Mouse (Mus musculus) embryo, embryonic 11 days (tissue): Measurements from ENCODE around the gene Pabpn1.

ENCODE experiments used
- DNase-seq: peaks from one replicate; pipeline ENCODE4 v3.0.0-alpha.2; 2015

The Pabpn1 gene

GRCm38 (mm10) chr14:54892200-54892599, at the start of gene Pabpn1:
Pabpn1 (plus strand) TSS chr14:54892500.
- no peak for DNase-seq

- peak; percentile 78 for DNase-seq
Observed at GRCm38 (mm10) chr14:54843461-54843860, 48.8 kb upstream of the Pabpn1 start.

DNA sequence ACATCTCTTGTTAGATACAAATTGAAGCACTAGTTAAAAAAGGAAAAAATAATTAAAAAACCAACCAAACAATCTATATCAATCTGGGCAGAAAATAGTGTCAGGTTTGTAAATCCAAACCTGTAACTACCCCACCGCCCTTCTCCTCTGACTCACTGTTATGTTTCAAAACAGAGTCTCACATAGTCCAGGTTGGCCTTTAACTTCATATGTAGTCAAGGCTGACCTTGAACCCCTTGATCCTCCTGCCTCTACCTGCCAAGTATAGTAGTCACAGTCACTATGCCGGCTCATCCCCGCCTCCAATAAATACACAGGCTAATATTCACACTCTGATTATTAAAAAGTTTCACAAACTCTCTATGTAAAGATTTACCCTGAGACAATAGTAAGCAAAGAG, 36.6 kb upstream of the Pabpn1 start:
- DNase-seq, result no peak

DNA sequence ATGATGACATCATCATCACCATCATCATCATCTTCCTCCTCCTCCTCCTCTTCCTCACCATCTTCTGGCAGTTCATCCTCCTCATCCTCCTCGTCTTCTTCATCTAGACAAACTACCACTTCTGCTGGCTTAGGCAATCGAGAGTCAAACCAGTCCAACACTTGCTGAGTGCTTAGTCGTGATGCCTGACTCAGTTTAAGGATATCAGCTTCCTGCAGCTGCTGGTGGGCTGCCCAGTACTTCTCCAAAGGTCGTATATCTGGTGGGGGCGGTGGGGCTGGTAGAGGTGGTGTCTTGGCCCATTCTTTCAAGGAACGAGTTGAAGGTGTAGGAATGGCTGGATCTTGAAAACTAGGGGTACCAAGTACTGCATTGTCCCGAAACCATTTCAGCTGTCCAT, 35.6 kb upstream of the Pabpn1 start:
- no peak for DNase-seq

DNA sequence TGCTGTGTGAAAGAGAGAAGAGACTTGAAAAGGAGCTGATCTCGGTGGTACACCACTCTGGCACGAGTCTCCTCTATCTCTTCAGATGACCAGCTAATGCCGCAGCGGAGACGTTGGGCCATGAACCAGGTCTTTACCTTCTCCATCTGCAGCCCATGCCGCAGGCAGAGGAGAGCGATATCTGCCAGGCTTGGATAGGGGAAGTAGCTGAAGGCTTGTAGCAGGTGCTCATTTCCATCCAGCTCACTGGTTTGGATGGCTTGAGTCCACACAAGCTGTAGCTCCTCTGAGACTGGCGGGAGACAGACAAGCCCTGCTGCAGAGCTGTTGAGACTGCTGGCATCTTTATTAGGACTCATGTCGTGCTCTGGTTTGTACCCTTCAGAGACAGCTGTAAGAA, 34.4 kb upstream of the Pabpn1 start:
- DNase-seq, result no peak

- DNase-seq, result peak; percentile 51
Observed at GRCm38 (mm10) chr14:54860511-54860910, 31.8 kb upstream of the Pabpn1 start.

- peak; percentile 98 for DNase-seq
Observed at GRCm38 (mm10) chr14:54863501-54864312, 28.6 kb upstream of the Pabpn1 start.

DNA sequence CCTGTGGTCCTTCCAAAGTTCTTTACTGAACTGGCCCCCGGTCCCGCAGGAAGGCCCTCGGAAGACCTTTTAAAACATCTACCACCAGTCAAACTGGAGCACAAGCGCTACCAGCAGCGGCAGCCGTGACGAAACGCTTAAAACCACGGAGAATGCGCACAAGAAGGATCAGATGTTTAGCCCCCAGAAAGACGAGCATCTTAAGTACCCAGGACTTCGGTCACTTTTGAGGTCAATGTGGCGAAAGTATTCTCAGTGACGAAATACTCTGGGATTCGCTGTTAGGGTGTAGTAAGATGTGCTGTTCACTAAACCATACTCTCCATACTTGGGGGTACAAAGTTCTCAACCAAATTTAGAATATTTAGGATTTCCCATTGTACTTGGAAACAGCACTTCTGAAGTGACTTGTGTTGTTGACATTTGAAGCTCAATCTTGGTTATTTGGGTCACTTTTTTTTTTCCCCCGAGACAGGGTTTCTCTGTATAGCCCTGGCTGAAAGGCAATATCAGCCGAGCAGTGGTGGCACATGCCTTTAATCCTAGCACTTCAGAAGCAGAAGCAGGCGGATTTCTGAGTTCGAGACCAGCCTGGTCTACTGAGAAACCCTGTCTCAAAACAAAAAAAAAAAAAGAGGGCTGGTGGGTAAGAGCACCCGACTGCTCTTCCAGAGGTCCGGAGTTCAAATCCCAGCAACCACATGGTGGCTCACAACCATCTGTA, 27.8 kb upstream of the Pabpn1 start:
- DNase-seq, result no peak

- DNase-seq, result no peak
Observed at GRCm38 (mm10) chr14:54865626-54866025, 26.7 kb upstream of the Pabpn1 start.

GRCm38 (mm10) chr14:54866268-54866667, 26.0 kb upstream of the Pabpn1 start:
- no peak for DNase-seq

DNA sequence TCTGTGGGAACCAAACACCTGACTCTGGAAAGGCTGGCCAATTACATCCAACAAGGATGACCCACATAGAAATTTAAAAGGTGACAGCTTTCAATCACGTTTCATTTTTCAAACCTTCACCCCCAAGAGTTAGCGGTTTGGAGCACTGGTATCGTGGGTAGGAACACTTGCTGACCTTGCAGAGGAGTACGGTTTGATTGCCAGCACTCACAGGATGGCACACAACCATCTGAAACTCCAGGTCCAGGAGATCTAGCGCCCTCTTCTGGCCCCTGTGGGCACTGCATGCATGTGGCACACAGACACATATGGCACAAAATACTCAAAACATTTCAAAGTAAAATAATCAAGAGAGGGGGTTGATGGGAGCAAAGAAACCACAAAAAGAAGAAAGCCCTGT, 25.4 kb upstream of the Pabpn1 start:
- DNase-seq, result no peak

DNA sequence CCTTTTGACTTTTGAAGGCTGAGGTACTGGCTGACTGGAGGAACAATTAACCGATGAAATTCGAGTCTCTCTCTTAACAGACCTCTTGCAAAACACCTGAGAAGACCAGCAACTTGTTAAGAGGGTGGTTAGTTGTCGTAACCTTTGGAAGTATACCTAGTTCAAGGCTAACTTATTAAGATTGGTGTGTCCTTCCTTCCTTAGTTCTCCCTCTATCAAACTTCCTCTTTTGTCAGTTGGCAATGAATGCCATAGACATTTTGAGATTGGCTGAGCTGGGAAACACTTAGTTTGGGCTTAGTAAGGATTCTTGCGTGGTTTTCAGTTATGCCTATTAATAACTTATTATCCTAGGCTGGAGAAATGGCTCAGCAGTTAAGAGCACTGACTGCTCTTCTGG, 24.3 kb upstream of the Pabpn1 start:
- no peak for DNase-seq

DNA sequence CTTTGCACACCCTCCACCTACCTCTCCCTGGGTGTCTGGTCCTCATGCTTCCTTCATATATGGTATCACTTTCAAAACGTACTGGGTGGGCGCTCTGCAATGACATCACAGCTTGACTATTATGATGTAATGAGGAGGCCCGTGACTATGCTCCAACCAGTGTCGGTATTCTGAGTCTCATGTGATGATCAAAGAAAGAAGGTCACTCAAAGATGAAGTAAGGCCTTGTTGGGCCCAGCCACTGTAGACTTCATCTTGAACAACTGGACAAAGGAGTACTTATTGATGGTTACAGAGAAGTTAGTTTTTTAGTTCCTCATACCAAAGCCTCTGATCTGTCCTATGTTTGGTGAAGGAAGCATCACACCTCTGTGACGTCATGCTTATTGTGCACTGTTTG, 21.4 kb upstream of the Pabpn1 start, which contains the start of gene Homez:
Homez (minus strand) TSS at position 101 of the 400 bp plus-strand sequence.
- DNase-seq, result no peak

DNA sequence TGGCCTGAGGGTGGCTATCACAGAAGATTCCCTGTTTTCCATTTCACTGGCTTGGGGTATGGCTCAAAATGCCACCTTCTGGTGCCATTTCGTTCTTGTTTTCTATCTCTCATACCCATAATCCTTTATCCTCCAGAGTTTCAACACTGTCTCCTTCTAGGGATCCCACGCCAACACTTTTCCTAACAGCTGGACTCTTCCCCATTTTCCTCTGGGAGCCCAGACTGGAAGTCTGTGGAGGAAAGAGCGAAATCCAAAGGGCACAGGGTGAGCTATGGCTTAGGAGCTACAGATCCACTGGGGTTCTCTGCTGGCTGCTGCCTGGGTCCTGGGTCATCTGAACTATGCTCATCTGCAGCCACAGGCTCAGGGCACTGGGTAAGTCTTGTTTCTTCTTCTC, 18.1 kb upstream of the Pabpn1 start:
- DNase-seq, result no peak

GRCm38 (mm10) chr14:54875844-54876538, 16.3 kb upstream of the Pabpn1 start:
- DNase-seq, result peak; percentile 13

DNA sequence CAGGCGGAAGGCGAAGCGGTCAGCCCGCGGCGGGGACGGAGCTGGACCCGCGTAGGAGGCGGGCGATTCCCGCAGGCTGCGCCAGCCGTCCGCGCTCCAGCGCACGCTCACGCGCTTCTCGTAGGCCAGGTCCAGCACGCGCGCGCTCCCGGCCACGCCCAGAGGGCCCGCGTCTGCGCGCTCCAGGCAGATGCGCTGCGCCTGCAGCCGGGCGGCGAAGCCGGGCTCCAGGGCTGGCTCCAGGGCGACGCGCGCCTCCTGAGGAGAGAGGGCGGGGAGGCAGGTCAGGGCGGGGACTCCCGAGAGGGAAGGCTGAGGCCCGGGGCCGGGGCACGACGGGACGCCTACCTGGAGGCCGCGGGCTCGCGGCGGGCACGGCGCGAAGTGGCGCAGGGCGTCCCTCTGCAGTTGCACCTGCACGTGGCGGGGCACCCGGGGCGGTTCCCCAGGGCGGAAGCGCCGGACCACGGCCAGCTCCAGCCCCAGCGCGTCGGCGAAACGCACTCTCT, 15.7 kb upstream of the Pabpn1 start:
- DNase-seq, result peak; percentile 95

DNA sequence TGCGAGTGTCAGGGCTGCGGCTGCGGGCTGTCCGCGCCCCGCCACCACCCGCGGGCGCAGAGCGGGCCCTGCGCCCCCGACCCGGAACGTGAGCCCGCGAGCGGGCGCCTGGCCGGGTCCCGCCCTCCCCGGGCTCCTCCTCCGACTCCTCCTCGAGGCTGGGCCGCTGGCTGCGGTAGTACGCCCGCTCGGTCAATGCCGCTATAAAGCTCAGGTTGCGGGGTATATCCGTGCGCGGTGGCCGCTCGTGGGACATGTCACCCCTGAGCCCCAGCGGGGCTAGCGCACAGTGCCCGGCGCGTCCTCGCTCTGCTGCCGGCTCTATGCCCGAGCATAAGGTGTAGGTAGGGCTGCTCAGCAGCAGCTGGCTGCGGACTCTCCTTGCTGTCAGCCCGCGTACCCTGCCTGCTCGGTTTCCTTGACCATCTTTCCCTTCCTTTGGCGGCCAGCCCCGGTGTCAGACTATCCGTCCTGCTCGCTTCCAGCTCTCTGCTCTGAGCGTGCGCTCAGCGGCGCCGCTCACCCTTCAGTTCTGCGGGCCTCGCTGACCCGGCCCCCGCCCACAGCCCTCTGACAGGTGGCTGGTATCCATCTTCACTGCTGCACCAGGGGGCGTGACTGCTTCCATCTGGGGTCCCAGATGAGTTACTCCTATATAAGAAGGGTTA, 15.1 kb upstream of the Pabpn1 start, which contains the start of gene Ppp1r3e:
Ppp1r3e (minus strand) TSS at position 503 of the 668 bp plus-strand sequence.
- peak; percentile 76 for DNase-seq

DNA sequence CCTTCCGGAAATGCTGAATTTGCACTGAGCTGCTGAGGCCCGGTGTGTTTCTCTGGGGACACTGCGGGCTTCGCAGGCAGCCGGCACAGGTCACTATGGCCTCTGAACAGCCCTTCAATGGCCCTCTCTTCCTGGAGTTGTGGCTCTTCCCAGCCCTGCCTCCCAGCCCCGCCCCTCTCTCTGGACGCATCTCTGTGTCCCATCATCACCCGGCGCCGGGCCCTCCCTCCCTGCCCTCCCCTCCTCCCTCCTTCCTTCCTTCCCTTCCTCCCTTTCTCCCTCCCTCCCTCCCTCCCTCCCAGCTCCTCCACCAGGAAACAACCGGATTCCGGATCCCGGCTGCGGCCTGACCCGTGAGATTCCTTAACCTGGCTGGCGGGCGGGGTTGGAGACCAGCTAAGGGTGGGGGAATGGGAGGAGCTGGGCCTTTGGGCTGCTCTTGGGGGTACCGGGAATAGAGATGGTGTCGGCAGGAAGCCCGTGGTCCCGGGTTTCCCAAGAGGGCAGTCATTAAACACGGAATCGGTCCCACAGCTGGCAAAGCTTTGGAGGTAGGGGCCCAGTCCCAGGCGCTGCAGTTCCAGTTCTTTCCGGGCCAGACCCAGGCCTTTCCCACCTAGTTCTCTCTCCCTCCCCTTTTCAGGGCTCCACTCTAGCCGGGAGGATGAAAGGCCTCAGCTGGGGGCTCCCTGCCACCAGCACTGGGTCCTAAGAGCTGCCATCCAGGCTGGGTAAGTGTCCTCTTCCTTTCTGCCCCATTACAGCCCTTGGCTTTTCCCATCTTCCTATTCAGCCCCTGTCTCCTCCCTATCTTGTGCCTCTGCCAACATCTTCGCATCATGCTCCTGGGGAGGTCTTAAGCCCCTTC, 8.9 kb upstream of the Pabpn1 start, which contains the start of the genes Bcl2l2 and Gm20521:
Bcl2l2 (plus strand) TSS at position 224 of the 868 bp plus-strand sequence.
Gm20521 (plus strand) TSS at position 288 of the 868 bp plus-strand sequence.
- DNase-seq, result peak; percentile 92

DNA sequence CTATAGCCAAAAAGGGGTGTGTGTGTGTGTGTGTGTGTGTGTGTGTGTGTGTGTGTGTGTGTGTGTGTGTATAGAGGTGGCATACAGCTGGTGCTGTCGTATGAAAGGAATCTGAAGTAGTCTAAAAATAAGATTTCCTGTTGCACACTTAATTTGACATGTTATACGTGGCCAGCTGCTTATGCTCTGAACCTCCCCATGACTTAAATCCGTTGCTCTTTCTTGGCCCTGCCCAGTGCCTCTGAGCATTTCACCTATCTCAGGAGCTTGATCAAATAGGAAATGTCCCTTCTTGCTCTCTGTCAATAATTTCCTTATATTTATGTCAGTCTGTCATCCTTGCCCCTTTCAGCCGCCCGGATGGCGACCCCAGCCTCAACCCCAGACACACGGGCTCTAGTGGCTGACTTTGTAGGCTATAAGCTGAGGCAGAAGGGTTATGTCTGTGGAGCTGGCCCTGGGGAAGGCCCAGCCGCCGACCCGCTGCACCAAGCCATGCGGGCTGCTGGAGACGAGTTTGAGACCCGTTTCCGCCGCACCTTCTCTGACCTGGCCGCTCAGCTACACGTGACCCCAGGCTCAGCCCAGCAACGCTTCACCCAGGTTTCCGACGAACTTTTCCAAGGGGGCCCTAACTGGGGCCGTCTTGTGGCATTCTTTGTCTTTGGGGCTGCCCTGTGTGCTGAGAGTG, 8.1 kb upstream of the Pabpn1 start:
- DNase-seq, result peak; percentile 11

DNA sequence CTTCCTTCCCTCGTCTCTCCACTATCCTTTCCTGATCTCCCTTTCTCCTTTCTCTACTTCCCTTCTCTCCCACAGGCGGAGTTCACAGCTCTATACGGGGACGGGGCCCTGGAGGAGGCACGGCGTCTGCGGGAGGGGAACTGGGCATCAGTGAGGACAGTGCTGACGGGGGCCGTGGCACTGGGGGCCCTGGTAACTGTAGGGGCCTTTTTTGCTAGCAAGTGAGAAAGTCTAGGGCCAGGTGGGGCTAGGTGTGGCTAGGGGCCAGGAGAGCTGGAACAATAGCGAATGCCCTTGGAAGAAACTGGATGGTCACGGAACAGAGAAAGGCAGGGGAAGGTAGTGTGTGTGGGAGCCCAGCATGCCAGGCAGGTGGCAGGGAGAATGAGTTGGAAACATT, 7.0 kb upstream of the Pabpn1 start:
- DNase-seq, result no peak
